Mouse (Mus musculus) hindbrain, embryonic 15.5 days (tissue): Measurements from ENCODE around the gene Psmc3ip. TPM values are rescaled to one million over a fixed set of nuclear protein-coding genes. Genes with fewer than 3 reads are reported as not detected.

ENCODE experiments used
- ATAC-seq: fragments of 200-750 bp; cut with Nextera tagmentation; 2 replicates; pipeline ENCODE4 v1.8.0; 2017; ENCODE audit warnings: low read depth, moderate number of reproducible peaks, moderate TSS enrichment; ENCODE audit not compliant: low FRiP score
- H3K27ac ChIP-seq: fragments of 300-500 bp; sonication (generic); replicated peaks from 2 replicates; pipeline ENCODE4 v1.5.1; 2015; ENCODE audit warnings: mild to moderate bottlenecking, inconsistent platforms
- H3K27me3 ChIP-seq: fragments of 300-500 bp; sonication (generic); 2 replicates; pipeline ENCODE4 v1.6.1; 2015; ENCODE audit warnings: control low read depth, inconsistent platforms
- H3K36me3 ChIP-seq: fragments of 300-500 bp; sonication (generic); 2 replicates; pipeline ENCODE4 v1.6.1; 2015; ENCODE audit warnings: control low read depth, inconsistent platforms
- H3K4me1 ChIP-seq: fragments of 300-500 bp; sonication (generic); replicated peaks from 2 replicates; pipeline ENCODE4 v1.6.1; 2015; ENCODE audit warnings: control low read depth, inconsistent platforms
- H3K4me2 ChIP-seq: fragments of 300-500 bp; sonication (generic); 2 replicates; pipeline ENCODE4 v1.6.1; 2015; ENCODE audit warnings: moderate library complexity, mild to moderate bottlenecking, inconsistent platforms
- H3K4me3 ChIP-seq: fragments of 300-500 bp; sonication (generic); 2 replicates; pipeline ENCODE4 v1.5.1; 2015; ENCODE audit warnings: mild to moderate bottlenecking, inconsistent platforms
- H3K9ac ChIP-seq: fragments of 300-500 bp; sonication (generic); 2 replicates; pipeline ENCODE4 v1.6.1; 2015; ENCODE audit warnings: inconsistent platforms
- H3K9me3 ChIP-seq: fragments of 300-500 bp; sonication (generic); 2 replicates; pipeline ENCODE4 v1.6.1; 2016; ENCODE audit warnings: control low read depth, inconsistent platforms
- WGBS: fragments of 180-500 bp; shearing (Covaris S2); methylation state at CpG from one replicate; pipeline ENCODE4 v1.1.7; 2015; 5-methylcytosine and 5-hydroxymethylcytosine counted together
- polyA plus RNA-seq: library from polyadenylated mRNA; unstranded; fragments of >200 nt; fragmentation: Nextera tagmentation; extraction: Ambion mirVana; gene quantifications from 2 replicates; pipeline ENCODE4 v1.2.1, GENCODE M21; 2015

Psmc3ip gene
- polyA plus RNA-seq, 1 experiment from 2014 or later: 22.5 TPM

GRCm38 (mm10) chr11:101112186-101112585 lies 16.9 kb upstream of the Psmc3ip start:
- no peak overlapping the region for H3K4me3 ChIP-seq
- no peaks in the 10 kb centered on the region for H3K9me3 ChIP-seq
- ATAC-seq: no peak
- no peak overlapping the region for H3K4me2 ChIP-seq
- H3K36me3 ChIP-seq: no peaks in the 10 kb centered on the region
- WGBS: 88% methylated on average over 3 of the region's 3 CpGs
- no peak overlapping the region for H3K27ac ChIP-seq
- no peaks in the 10 kb centered on the region for H3K27me3 ChIP-seq
- H3K9ac ChIP-seq: no peak overlapping the region
- H3K4me1 ChIP-seq: peaks cover 20% of the 10 kb centered on the region

GRCm38 (mm10) chr11:101111178-101111577 lies 15.9 kb upstream of the Psmc3ip start:
- no peaks in the 10 kb centered on the region for H3K9me3 ChIP-seq
- no peak overlapping the region for H3K4me3 ChIP-seq
- no peak for ATAC-seq
- no peak overlapping the region for H3K9ac ChIP-seq
- H3K27ac ChIP-seq: no peak overlapping the region
- no peaks in the 10 kb centered on the region for H3K36me3 ChIP-seq
- 92% methylated on average over 4 of the region's 4 CpGs for WGBS
- H3K4me1 ChIP-seq: peaks cover 17% of the 10 kb centered on the region
- H3K4me2 ChIP-seq: no peak overlapping the region
- H3K27me3 ChIP-seq: no peaks in the 10 kb centered on the region

DNA sequence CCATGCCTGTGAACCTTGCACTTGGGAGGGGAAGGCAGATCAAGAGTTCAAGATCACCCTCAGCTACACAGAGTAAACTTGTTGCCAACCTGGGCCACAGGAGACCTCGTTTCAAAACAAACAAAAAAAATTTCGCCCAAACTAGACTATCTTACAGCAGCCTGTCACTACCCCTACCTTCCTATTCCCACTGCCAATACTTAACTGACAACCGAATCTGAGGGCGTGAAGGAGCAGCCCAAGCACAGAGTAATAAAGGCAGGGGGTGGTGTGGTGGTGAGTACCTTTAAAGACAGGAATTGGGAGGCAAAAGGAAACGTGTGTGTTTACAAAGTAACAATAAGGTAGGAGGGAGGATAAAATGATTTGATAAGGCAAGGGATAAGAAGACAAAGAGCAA lies 15.5 kb upstream of the Psmc3ip start:
- Histone ChIP-seq H3K36me3 (no peaks in the 10 kb centered on the region), H3K4me2 (no peak overlapping the region)
- 73% methylated on average over 5 of the region's 5 CpGs for WGBS

GRCm38 (mm10) chr11:101109351-101109750 lies 14.1 kb upstream of the Psmc3ip start:
- WGBS: 64% methylated on average over 4 of the region's 4 CpGs
- H3K27ac ChIP-seq: no peak overlapping the region
- no peaks in the 10 kb centered on the region for H3K27me3 ChIP-seq
- H3K36me3 ChIP-seq: 0 out of 2 replicates have a peak, but pooled peaks cover 9% of the 10 kb centered on the region
- no peaks in the 10 kb centered on the region for H3K9me3 ChIP-seq
- H3K9ac ChIP-seq: no peak overlapping the region
- no peak overlapping the region for H3K4me2 ChIP-seq
- no peak for ATAC-seq
- no peak overlapping the region for H3K4me3 ChIP-seq
- H3K4me1 ChIP-seq: peaks cover under 1% of the 10 kb centered on the region; the same call in 1 of the 2 replicates

More for the DNA sequence above, 15.5 kb upstream of the Psmc3ip start:
- Histone ChIP-seq H3K27me3 (no peaks in the 10 kb centered on the region), H3K4me1 (peaks cover 12% of the 10 kb centered on the region), H3K4me3 (no peak overlapping the region), H3K9ac (no peak overlapping the region), H3K27ac (no peak overlapping the region), H3K9me3 (no peaks in the 10 kb centered on the region)
- no peak for ATAC-seq

DNA sequence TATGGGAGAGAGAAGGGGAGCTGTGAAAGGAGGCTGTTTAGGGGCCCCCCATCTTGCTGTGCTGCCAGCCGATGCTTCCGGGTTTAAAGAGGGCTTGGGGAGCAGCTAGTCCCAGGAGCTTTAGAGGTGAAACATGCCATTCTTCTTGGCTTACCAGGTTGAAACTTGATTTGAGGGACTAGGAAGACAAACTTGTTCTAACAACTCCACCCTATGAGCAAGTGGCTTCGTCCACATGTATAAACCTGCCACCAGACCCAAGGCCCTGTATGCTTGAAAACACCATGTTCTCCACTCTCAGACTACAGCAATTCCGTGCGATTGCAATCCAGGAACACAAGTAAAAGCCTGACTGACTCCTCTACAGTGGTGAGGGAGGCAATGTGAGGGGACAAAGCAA lies 7.8 kb upstream of the Psmc3ip start:
- H3K27ac ChIP-seq: no peak overlapping the region
- peaks cover 58% of the 10 kb centered on the region for H3K36me3 ChIP-seq
- no peaks in the 10 kb centered on the region for H3K4me1 ChIP-seq
- H3K9me3 ChIP-seq: no peaks in the 10 kb centered on the region
- no peak overlapping the region for H3K4me2 ChIP-seq
- no peaks in the 10 kb centered on the region for H3K27me3 ChIP-seq
- H3K9ac ChIP-seq: no peak overlapping the region
- 94% methylated on average over 5 of the region's 5 CpGs for WGBS
- H3K4me3 ChIP-seq: no peak overlapping the region
- no peak for ATAC-seq

GRCm38 (mm10) chr11:101098231-101098630 lies 3.0 kb upstream of the Psmc3ip start:
- H3K4me3 ChIP-seq: no peak overlapping the region

DNA sequence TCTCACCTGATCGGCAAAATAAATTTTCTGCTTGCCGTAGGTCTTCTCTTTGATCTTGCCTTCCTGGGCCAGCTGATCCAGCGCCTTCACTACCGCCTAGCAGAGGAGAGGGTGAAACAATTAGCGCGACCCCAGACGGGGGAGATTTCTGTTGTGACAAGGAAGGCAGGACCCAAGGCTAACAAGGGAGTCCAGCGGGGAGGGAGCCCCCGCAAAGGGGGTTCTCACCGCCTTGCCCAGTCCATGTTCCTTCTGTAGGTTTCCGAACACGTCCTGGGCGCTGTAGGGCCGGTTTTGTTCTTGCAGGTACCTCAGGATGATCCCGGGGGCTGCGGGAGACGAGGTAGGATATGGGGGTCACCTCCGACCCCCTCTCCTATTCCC lies 314 bp downstream of the Psmc3ip start:
- Histone ChIP-seq H3K27me3 (no peaks in the 10 kb centered on the region), H3K27ac (peak overlapping the region; percentile 91; the same call in 1 of the 2 replicates), H3K4me1 (peaks cover 21% of the 10 kb centered on the region), H3K4me3 (peak overlapping the region; percentile 70), H3K36me3 (peaks cover 70% of the 10 kb centered on the region), H3K9ac (peak overlapping the region; percentile 69), H3K9me3 (no peaks in the 10 kb centered on the region), H3K4me2 (peak overlapping the region; percentile 85)
- WGBS: 1% methylated on average over 18 of the region's 18 CpGs
- no peak for ATAC-seq

More at GRCm38 (mm10) chr11:101098231-101098630, 3.0 kb upstream of the Psmc3ip start:
- no peak overlapping the region for H3K27ac ChIP-seq
- no peak overlapping the region for H3K9ac ChIP-seq
- no peaks in the 10 kb centered on the region for H3K27me3 ChIP-seq
- H3K4me2 ChIP-seq: no peak overlapping the region
- WGBS: 90% methylated on average over 8 of the region's 8 CpGs
- no peaks in the 10 kb centered on the region for H3K9me3 ChIP-seq
- ATAC-seq: no peak
- peaks cover 61% of the 10 kb centered on the region for H3K36me3 ChIP-seq
- peaks cover 21% of the 10 kb centered on the region for H3K4me1 ChIP-seq

- Histone ChIP-seq H3K4me3 (no peak overlapping the region), H3K27ac (no peak overlapping the region), H3K4me2 (no peak overlapping the region), H3K9ac (no peak overlapping the region), H3K27me3 (no peaks in the 10 kb centered on the region), H3K9me3 (no peaks in the 10 kb centered on the region), H3K4me1 (peaks cover 42% of the 10 kb centered on the region), H3K36me3 (peaks cover 52% of the 10 kb centered on the region)
- 90% methylated on average over 1 of the region's 1 CpGs for WGBS
- no peak for ATAC-seq
These were observed 5.3 kb downstream of the Psmc3ip start for GRCm38 (mm10) chr11:101089931-101090330.

- Histone ChIP-seq H3K4me3 (peak overlapping the region; percentile 56), H3K36me3 (peaks cover 43% of the 10 kb centered on the region), H3K9ac (peak overlapping the region; percentile 78), H3K4me1 (peaks cover 43% of the 10 kb centered on the region), H3K27ac (peak overlapping the region; percentile 91), H3K4me2 (peak overlapping the region; percentile 81), H3K9me3 (no peaks in the 10 kb centered on the region), H3K27me3 (no peaks in the 10 kb centered on the region)
- ATAC-seq: no peak
- 11% methylated on average over 8 of the region's 8 CpGs for WGBS
These were observed 7.6 kb downstream of the Psmc3ip start for GRCm38 (mm10) chr11:101087682-101088055.

DNA sequence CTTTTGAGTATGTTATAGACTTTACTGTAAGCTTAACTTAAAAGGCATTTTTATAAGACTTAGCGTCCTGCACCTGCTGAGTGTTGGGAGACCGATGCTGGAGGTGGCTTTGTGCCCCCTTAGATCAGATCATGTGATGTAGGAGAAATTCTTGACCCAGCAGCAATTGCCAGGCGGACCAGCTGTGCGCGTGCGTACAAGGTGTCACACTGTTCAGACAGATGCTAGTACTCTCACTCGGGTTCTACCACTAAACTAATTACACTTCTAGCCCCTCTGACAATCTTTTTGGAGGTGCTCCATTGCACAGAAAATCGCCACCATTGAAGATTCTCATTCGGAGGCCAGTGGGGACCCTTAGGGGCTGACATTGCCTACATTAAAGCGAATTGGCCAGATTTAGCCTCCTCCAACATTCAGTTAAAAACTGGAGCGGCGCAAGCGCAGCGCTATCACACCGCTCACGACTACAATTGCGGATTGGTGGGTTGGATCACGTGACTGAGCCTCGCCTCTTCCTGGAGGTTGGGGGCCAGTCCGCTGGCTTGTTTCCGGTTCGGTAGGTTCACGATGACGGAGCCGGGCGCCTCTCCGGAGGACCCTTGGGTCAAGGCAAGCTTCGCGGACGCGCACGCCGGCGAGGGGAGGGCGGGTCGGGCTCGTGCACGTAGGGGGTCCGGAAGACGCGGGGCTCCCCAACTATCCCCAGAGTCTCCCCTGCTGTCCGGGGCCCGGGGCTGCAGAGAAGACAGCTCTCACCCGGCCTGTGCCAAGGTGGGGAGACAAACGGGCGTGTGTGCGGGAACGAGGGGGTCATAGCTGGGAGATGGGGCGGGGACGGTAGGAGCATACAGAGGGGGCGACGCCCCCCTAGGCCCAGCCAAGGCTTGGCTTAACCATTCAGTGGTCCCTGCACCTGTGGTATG lies 8.2 kb downstream of the Psmc3ip start, which contains the start of gene Mlx:
Gene Mlx (plus strand): TSS at position 522 of the 926 bp plus-strand sequence.
- 1% methylated on average over 52 of the region's 52 CpGs for WGBS
- ATAC-seq: peak; percentile 88

DNA sequence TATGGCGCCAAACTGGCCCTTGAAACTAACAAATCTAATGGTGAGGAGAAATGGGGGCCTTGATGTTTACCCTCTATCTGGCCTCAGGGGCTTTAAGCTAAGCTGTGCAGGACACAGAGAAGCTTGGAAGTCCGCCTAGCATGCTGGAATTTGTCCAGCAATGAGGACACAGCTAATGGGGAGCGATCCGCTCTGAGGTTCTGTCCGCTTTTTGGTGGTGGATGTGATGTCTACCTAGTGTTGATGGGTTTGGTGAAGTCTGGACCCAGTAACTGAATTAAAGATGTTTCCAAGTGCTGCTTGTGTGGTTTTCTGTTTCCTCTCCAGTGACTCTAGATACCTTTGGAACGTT lies 8.9 kb downstream of the Psmc3ip start:
- H3K4me1 ChIP-seq: peaks cover 51% of the 10 kb centered on the region

More for the DNA sequence above, 8.2 kb downstream of the Psmc3ip start, which contains the start of gene Mlx:
- peak within 1 kb of the TSS; percentile 81 for H3K4me2 ChIP-seq
- peaks cover 44% of the 10 kb centered on the region for H3K4me1 ChIP-seq
- peak within 1 kb of the TSS; percentile 91 for H3K27ac ChIP-seq
- peak within 1 kb of the TSS; percentile 78 for H3K9ac ChIP-seq
- no peaks in the 10 kb centered on the region for H3K9me3 ChIP-seq
- H3K36me3 ChIP-seq: peaks cover 36% of the 10 kb centered on the region
- H3K4me3 ChIP-seq: peak within 1 kb of the TSS; percentile 56
- H3K27me3 ChIP-seq: no peaks in the 10 kb centered on the region

GRCm38 (mm10) chr11:101085617-101086322 lies 9.5 kb downstream of the Psmc3ip start:
- Histone ChIP-seq H3K9me3 (no peaks in the 10 kb centered on the region), H3K27ac (peak overlapping the region; percentile 91), H3K27me3 (peaks cover 2% of the 10 kb centered on the region), H3K4me3 (no peak overlapping the region), H3K36me3 (peaks cover 24% of the 10 kb centered on the region), H3K9ac (peak overlapping the region; percentile 78; the same call in 1 of the 2 replicates), H3K4me2 (peak overlapping the region; percentile 81), H3K4me1 (peaks cover 54% of the 10 kb centered on the region)
- WGBS: 92% methylated on average over 18 of the region's 18 CpGs
- ATAC-seq: no peak

More for the DNA sequence above, 8.9 kb downstream of the Psmc3ip start:
- H3K4me3 ChIP-seq: peak overlapping the region; percentile 56
- H3K27me3 ChIP-seq: no peaks in the 10 kb centered on the region
- H3K27ac ChIP-seq: peak overlapping the region; percentile 91
- H3K9me3 ChIP-seq: no peaks in the 10 kb centered on the region
- peak overlapping the region; percentile 78; the same call in 1 of the 2 replicates for H3K9ac ChIP-seq
- WGBS: 79% methylated on average over 6 of the region's 6 CpGs
- no peak for ATAC-seq
- peaks cover 29% of the 10 kb centered on the region for H3K36me3 ChIP-seq
- peak overlapping the region; percentile 81 for H3K4me2 ChIP-seq
